Mouse (Mus musculus): ENCODE data around the gene Olfr250. TPM values are rescaled to one million over a fixed set of nuclear protein-coding genes. Genes with fewer than 3 reads are reported as not detected.
"Not testable (repeated sequence)": the region's sequence is repeated elsewhere in the genome, so short reads cannot be mapped to it uniquely, and the experiment has no call there.

The Olfr250 gene
- not detected in 2 replicates for polyA plus RNA-seq (2015; fragmentation: Nextera tagmentation; extraction: Ambion mirVana)

GRCm38 (mm10) chr9:38366596-38366995, at the start of gene Olfr250:
Gene Olfr250 (plus strand): TSS chr9:38366896.
- no peak within 1 kb of the TSS for H3K9ac ChIP-seq
- H3K4me3 ChIP-seq, result no peak within 1 kb of the TSS
- 82% methylated on average over 2 of the region's 2 CpGs for WGBS
- no peaks in the 10 kb centered on the region for H3K9me3 ChIP-seq (replicated peaks)
- H3K36me3 ChIP-seq, result no peaks in the 10 kb centered on the region
- no peak for ATAC-seq (replicated peaks; ENCODE audit: insufficient number of reproducible peaks, insufficient read depth, low FRiP score, low read depth)
- no peak within 1 kb of the TSS for H3K27ac ChIP-seq
- no peaks in the 10 kb centered on the region for H3K27me3 ChIP-seq
- no peak within 1 kb of the TSS for H3K4me2 ChIP-seq
- H3K4me1 ChIP-seq (replicated peaks), result no peaks in the 10 kb centered on the region

- no peaks in the 10 kb centered on the region for H3K36me3 ChIP-seq
- H3K27me3 ChIP-seq, result no peaks in the 10 kb centered on the region
- H3K9me3 ChIP-seq (replicated peaks), result no peaks in the 10 kb centered on the region
- no peak for ATAC-seq (replicated peaks; ENCODE audit: insufficient number of reproducible peaks, insufficient read depth, low FRiP score, low read depth)
- H3K4me1 ChIP-seq (replicated peaks), result no peaks in the 10 kb centered on the region
- 63% methylated on average over 3 of the region's 3 CpGs for WGBS
- H3K9ac ChIP-seq, result no peak within 1 kb of the TSS
- H3K27ac ChIP-seq, result no peak within 1 kb of the TSS
- H3K4me2 ChIP-seq, result no peak within 1 kb of the TSS
- H3K4me3 ChIP-seq, result no peak within 1 kb of the TSS
These were observed 37.9 kb upstream of the Olfr250 start, which contains the start of gene Olfr25 for GRCm38 (mm10) chr9:38328760-38329159. Gene Olfr25 (plus strand): TSS chr9:38329060.

GRCm38 (mm10) chr9:38348111-38348510, 18.6 kb upstream of the Olfr250 start, which contains the start of gene Olfr898:
Gene Olfr898 (plus strand): TSS chr9:38348411.
- no peak for ATAC-seq (replicated peaks; ENCODE audit: insufficient number of reproducible peaks, insufficient read depth, low FRiP score, low read depth)
- 86% methylated on average over 4 of the region's 4 CpGs for WGBS
- Histone ChIP-seq H3K4me1 (replicated peaks) (no peaks in the 10 kb centered on the region), H3K27ac (no peak within 1 kb of the TSS), H3K27me3 (no peaks in the 10 kb centered on the region), H3K4me3 (no peak within 1 kb of the TSS), H3K36me3 (no peaks in the 10 kb centered on the region), H3K4me2 (no peak within 1 kb of the TSS), H3K9ac (no peak within 1 kb of the TSS), H3K9me3 (replicated peaks) (no peaks in the 10 kb centered on the region)

GRCm38 (mm10) chr9:38376786-38377185, 10.1 kb downstream of the Olfr250 start, which contains the start of gene Olfr251:
Gene Olfr251 (plus strand): TSS chr9:38377086.
- no peak within 1 kb of the TSS for H3K4me3 ChIP-seq
- 50% methylated on average over 2 of the region's 2 CpGs for WGBS
- no peaks in the 10 kb centered on the region for H3K4me1 ChIP-seq (replicated peaks)
- no peak within 1 kb of the TSS for H3K4me2 ChIP-seq
- no peak within 1 kb of the TSS for H3K27ac ChIP-seq
- no peaks in the 10 kb centered on the region for H3K27me3 ChIP-seq
- H3K9ac ChIP-seq, result no peak within 1 kb of the TSS
- no peaks in the 10 kb centered on the region for H3K9me3 ChIP-seq (replicated peaks)
- no peak for ATAC-seq (replicated peaks; ENCODE audit: insufficient number of reproducible peaks, insufficient read depth, low FRiP score, low read depth)
- H3K36me3 ChIP-seq, result no peaks in the 10 kb centered on the region

- Histone ChIP-seq H3K27me3 (no peaks in the 10 kb centered on the region), H3K4me1 (replicated peaks) (no peaks in the 10 kb centered on the region), H3K9me3 (replicated peaks) (no peaks in the 10 kb centered on the region), H3K27ac (no peak within 1 kb of the TSS), H3K4me2 (no peak within 1 kb of the TSS), H3K36me3 (no peaks in the 10 kb centered on the region), H3K4me3 (no peak within 1 kb of the TSS), H3K9ac (no peak within 1 kb of the TSS)
- no peak for ATAC-seq (replicated peaks; ENCODE audit: insufficient number of reproducible peaks, insufficient read depth, low FRiP score, low read depth)
- WGBS, result 65% methylated on average over 1 of the region's 1 CpGs
These were observed 34.7 kb downstream of the Olfr250 start, which contains the start of gene Olfr147 for GRCm38 (mm10) chr9:38401398-38401797. Gene Olfr147 (plus strand): TSS chr9:38401698.

GRCm38 (mm10) chr9:38407502-38407901, 40.8 kb downstream of the Olfr250 start:
- not testable (repeated sequence) for H3K9me3 ChIP-seq (replicated peaks); H3K27me3 ChIP-seq; H3K4me2 ChIP-seq; H3K27ac ChIP-seq; H3K4me1 ChIP-seq (replicated peaks); H3K4me3 ChIP-seq; H3K36me3 ChIP-seq; H3K9ac ChIP-seq; ATAC-seq (replicated peaks; ENCODE audit: insufficient number of reproducible peaks, insufficient read depth, low FRiP score, low read depth)
- WGBS, result 87% methylated on average over 3 of the region's 3 CpGs

- H3K27me3 ChIP-seq; H3K36me3 ChIP-seq; ATAC-seq (replicated peaks; ENCODE audit: insufficient number of reproducible peaks, insufficient read depth, low FRiP score, low read depth); H3K4me3 ChIP-seq; H3K4me1 ChIP-seq (replicated peaks); H3K4me2 ChIP-seq; H3K27ac ChIP-seq; H3K9ac ChIP-seq; H3K9me3 ChIP-seq (replicated peaks): not testable (repeated sequence)
- WGBS, result 87% methylated on average over 14 of the region's 14 CpGs
These were observed 46.8 kb downstream of the Olfr250 start for GRCm38 (mm10) chr9:38413502-38413901.

Other genes with a start within 250 kb of the Olfr250 start
- gene Olfr890, start 224.4 kb upstream of the Olfr250 start, polyA plus RNA-seq (2015; fragmentation: Nextera tagmentation; extraction: Ambion mirVana), result not detected in 2 replicates
- not detected in 2 replicates for gene Olfr891, start 186.1 kb upstream of the Olfr250 start, polyA plus RNA-seq (2015; fragmentation: Nextera tagmentation; extraction: Ambion mirVana)
- gene Olfr893, start 158.5 kb upstream of the Olfr250 start, polyA plus RNA-seq (2015; fragmentation: Nextera tagmentation; extraction: Ambion mirVana), result not detected in 2 replicates
- not detected in 2 replicates for gene Olfr894, start 148.8 kb upstream of the Olfr250 start, polyA plus RNA-seq (2015; fragmentation: Nextera tagmentation; extraction: Ambion mirVana)
- not detected in 2 replicates for gene Olfr143, start 114.1 kb upstream of the Olfr250 start, polyA plus RNA-seq (2015; fragmentation: Nextera tagmentation; extraction: Ambion mirVana)
- not detected in 2 replicates for gene Olfr895, start 99.0 kb upstream of the Olfr250 start, polyA plus RNA-seq (2015; fragmentation: Nextera tagmentation; extraction: Ambion mirVana)
- gene Olfr896-ps1, start 75.8 kb upstream of the Olfr250 start, polyA plus RNA-seq (2015; fragmentation: Nextera tagmentation; extraction: Ambion mirVana), result not detected in 2 replicates
- not detected in 2 replicates for gene Olfr25, start 37.8 kb upstream of the Olfr250 start, polyA plus RNA-seq (2015; fragmentation: Nextera tagmentation; extraction: Ambion mirVana)
- not detected in 2 replicates for gene Olfr898, start 18.5 kb upstream of the Olfr250 start, polyA plus RNA-seq (2015; fragmentation: Nextera tagmentation; extraction: Ambion mirVana)
- gene Olfr251, start 10.2 kb downstream of the Olfr250 start, polyA plus RNA-seq (2015; fragmentation: Nextera tagmentation; extraction: Ambion mirVana), result not detected in 2 replicates
- not detected in 2 replicates for gene Olfr147, start 34.8 kb downstream of the Olfr250 start, polyA plus RNA-seq (2015; fragmentation: Nextera tagmentation; extraction: Ambion mirVana)
- not detected in 2 replicates for gene Olfr901, start 62.6 kb downstream of the Olfr250 start, polyA plus RNA-seq (2015; fragmentation: Nextera tagmentation; extraction: Ambion mirVana)
- gene Olfr902, start 80.8 kb downstream of the Olfr250 start, polyA plus RNA-seq (2015; fragmentation: Nextera tagmentation; extraction: Ambion mirVana), result not detected in 2 replicates
- not detected in 2 replicates for gene Olfr904, start 96.2 kb downstream of the Olfr250 start, polyA plus RNA-seq (2015; fragmentation: Nextera tagmentation; extraction: Ambion mirVana)
- gene Olfr905, start 104.2 kb downstream of the Olfr250 start, polyA plus RNA-seq (2015; fragmentation: Nextera tagmentation; extraction: Ambion mirVana), result not detected in 2 replicates
- not detected in 2 replicates for gene Olfr906, start 120.2 kb downstream of the Olfr250 start, polyA plus RNA-seq (2015; fragmentation: Nextera tagmentation; extraction: Ambion mirVana)
- gene Olfr907, start 128.9 kb downstream of the Olfr250 start, polyA plus RNA-seq (2015; fragmentation: Nextera tagmentation; extraction: Ambion mirVana), result not detected in 2 replicates
- gene Olfr911-ps1, start 154.7 kb downstream of the Olfr250 start, polyA plus RNA-seq (2015; fragmentation: Nextera tagmentation; extraction: Ambion mirVana), result not detected in 2 replicates
- not detected in 2 replicates for gene Olfr910, start 171.0 kb downstream of the Olfr250 start, polyA plus RNA-seq (2015; fragmentation: Nextera tagmentation; extraction: Ambion mirVana)
- not detected in 2 replicates for gene Olfr912, start 213.3 kb downstream of the Olfr250 start, polyA plus RNA-seq (2015; fragmentation: Nextera tagmentation; extraction: Ambion mirVana)
- not detected in 2 replicates for gene Olfr913, start 225.9 kb downstream of the Olfr250 start, polyA plus RNA-seq (2015; fragmentation: Nextera tagmentation; extraction: Ambion mirVana)
- not detected in 2 replicates for gene Olfr914, start 238.2 kb downstream of the Olfr250 start, polyA plus RNA-seq (2015; fragmentation: Nextera tagmentation; extraction: Ambion mirVana)